In genomic region chr9:71728822-71729311, GRCm38 (mm10) we compare ENCODE assay signal across 13 mouse cellular contexts. TPM values are rescaled to one million over a fixed set of nuclear protein-coding genes. Genes with fewer than 3 reads are reported as not detected.
DNase-seq lines count a peak whose midpoint lies in the region; ATAC-seq lines count a peak whose summit lies in the region.
"Had no signal": no experiment of that assay in that cellular context is flagged by ENCODE, and none has a peak within 500 bp of the region (broad histone marks: within the 10 kb centered on the region; RNA-seq: fewer than 3 reads in every experiment).

No protein-coding gene starts in this region.

- DNase-seq in heart, embryonic 10.5 days (ENCODE audit: low spot score) = no peak
- no peak for DNase-seq in heart, adult 8-10 months (ENCODE audit: low spot score)
- no peak for DNase-seq in limb, embryonic 10.5 days (ENCODE audit: low spot score)
- peak; percentile 91 for DNase-seq in Muller cell, postnatal 12 days (ENCODE audit: inconsistent ontology term)
- DNase-seq in cerebellum, adult 8-10 months = peak; percentile 83
- no peak for DNase-seq in adrenal gland, adult 8-10 months
- DNase-seq: heart, postnatal 14 days had no signal

- no peak overlapping the region for H3K9ac ChIP-seq in limb, embryonic 15.5 days
- H3K9ac ChIP-seq: kidney, embryonic 15.5 days; liver, embryonic 15.5 days; stomach, embryonic 15.5 days had no signal

- peaks cover 21% of the 10 kb centered on the region for H3K36me3 ChIP-seq in heart, embryonic 10.5 days
- peaks cover 15% of the 10 kb centered on the region for H3K36me3 ChIP-seq in limb, embryonic 15.5 days
- H3K36me3 ChIP-seq in limb, embryonic 10.5 days = no peaks in the 10 kb centered on the region; the same call in 1 of the 2 replicates
- H3K36me3 ChIP-seq: liver, embryonic 15.5 days; stomach, embryonic 15.5 days had no signal

- H3K27ac ChIP-seq in heart, embryonic 10.5 days = peak overlapping the region; percentile 16; the same call in 1 of the 2 replicates
- H3K27ac ChIP-seq in limb, embryonic 15.5 days = peak overlapping the region; percentile 58; the same call in 1 of the 2 replicates
- no peak overlapping the region for H3K27ac ChIP-seq in limb, embryonic 10.5 days
- H3K27ac ChIP-seq: kidney, embryonic 15.5 days; liver, embryonic 15.5 days; stomach, embryonic 15.5 days had no signal

- no peaks in the 10 kb centered on the region for H3K27me3 ChIP-seq in heart, embryonic 10.5 days (ENCODE audit: insufficient read depth, poor library complexity, severe bottlenecking)
- no peaks in the 10 kb centered on the region for H3K27me3 ChIP-seq in limb, embryonic 15.5 days
- no peaks in the 10 kb centered on the region for H3K27me3 ChIP-seq in limb, embryonic 10.5 days (ENCODE audit: low read depth, poor library complexity, severe bottlenecking)
- H3K27me3 ChIP-seq: kidney, embryonic 15.5 days; liver, embryonic 15.5 days; stomach, embryonic 15.5 days had no signal

- H3K4me1 ChIP-seq in heart, embryonic 10.5 days = peaks cover 61% of the 10 kb centered on the region
- peaks cover 14% of the 10 kb centered on the region for H3K4me1 ChIP-seq in limb, embryonic 15.5 days
- peaks cover 7% of the 10 kb centered on the region for H3K4me1 ChIP-seq in limb, embryonic 10.5 days
- H3K4me1 ChIP-seq: liver, embryonic 15.5 days; stomach, embryonic 15.5 days had no signal

- no peak overlapping the region for H3K4me2 ChIP-seq in limb, embryonic 15.5 days
- H3K4me2 ChIP-seq: kidney, embryonic 15.5 days; liver, embryonic 15.5 days; stomach, embryonic 15.5 days had no signal

- WGBS in heart, embryonic 10.5 days = 83% methylated on average over 5 of the region's 5 CpGs
- WGBS in limb, embryonic 15.5 days = 75% methylated on average over 5 of the region's 5 CpGs
- 86% methylated on average over 5 of the region's 5 CpGs for WGBS in limb, embryonic 10.5 days

- H3K4me3 ChIP-seq in heart, embryonic 10.5 days = no peak overlapping the region
- no peak overlapping the region for H3K4me3 ChIP-seq in limb, embryonic 15.5 days
- no peak overlapping the region for H3K4me3 ChIP-seq in limb, embryonic 10.5 days
- H3K4me3 ChIP-seq: kidney, embryonic 15.5 days; liver, embryonic 15.5 days; stomach, embryonic 15.5 days had no signal

- ATAC-seq in limb, embryonic 15.5 days (ENCODE audit: insufficient number of reproducible peaks, low FRiP score, low TSS enrichment, low read depth) = no peak
- no peak for ATAC-seq in erythroblast, adult 5-6 weeks (replicated peaks; ENCODE audit: low FRiP score, poor library complexity, severe bottlenecking)
- ATAC-seq: midbrain, embryonic 16.5 days had no signal

- H3K9me3 ChIP-seq in heart, embryonic 10.5 days = no peaks in the 10 kb centered on the region
- H3K9me3 ChIP-seq in limb, embryonic 15.5 days = no peaks in the 10 kb centered on the region
- no peaks in the 10 kb centered on the region for H3K9me3 ChIP-seq in limb, embryonic 10.5 days (replicated peaks)
- H3K9me3 ChIP-seq: kidney, embryonic 15.5 days; liver, embryonic 15.5 days; stomach, embryonic 15.5 days had no signal

RNA-seq across cellular contexts. Expression of gene Cgnl1, which starts 42.5 kb away (rescaled TPM):
- polyA plus RNA-seq in heart, embryonic 10.5 days (2016; fragmentation: Nextera tagmentation; extraction: Ambion mirVana) = 43.1 and 60.1 TPM in 2 replicates
- total RNA-seq in heart, adult 8-10 months (2022) = 10 to 100 TPM; 28.4 to 41.6 (median 30.4) TPM
- polyA plus RNA-seq in limb, embryonic 15.5 days (2015; fragmentation: Nextera tagmentation; extraction: Ambion mirVana) = 17.5 and 18.7 TPM in 2 replicates
- polyA plus RNA-seq in limb, embryonic 10.5 days (2016; fragmentation: Nextera tagmentation; extraction: Ambion mirVana) = 7.4 and 8.9 TPM in 2 replicates
- total RNA-seq in adrenal gland, adult 8-10 months (2022) = 100 to 1,000 TPM in 1 of 4 experiments, 10 to 100 TPM in 3; 90.0 to 142 (median 93.2) TPM
- not detected in 2 replicates for total RNA-seq in erythroblast, adult 5-6 weeks (2015; ENCODE audit: low replicate concordance)
- 0.26 and 0.70 TPM in 2 replicates for total RNA-seq in erythroblast, adult 5-6 weeks (2017; ENCODE audit: low replicate concordance)

Comparison
In these comparisons a context has a peak if more than half of its experiments do, and no peak if none do; other contexts are left out.
1. DNase-seq: peak in Muller cell, postnatal 12 days (single experiment) and cerebellum, adult 8-10 months (single experiment); none in heart, embryonic 10.5 days (single experiment), heart, adult 8-10 months (single experiment), limb, embryonic 10.5 days (single experiment) and adrenal gland, adult 8-10 months (single experiment).
2. RNA of gene Cgnl1, which starts 42.5 kb away (total RNA-seq): 90.0 to 142 TPM in adrenal gland, adult 8-10 months and 28.4 to 41.6 TPM in heart, adult 8-10 months; 0.26 to 0.70 TPM in erythroblast, adult 5-6 weeks; every median in the first group is over 10 times any median in the second.